Mouse (Mus musculus) embryonic facial prominence, embryonic 13.5 days (tissue): ENCODE results near the gene Atxn1. TPM values are rescaled to one million over a fixed set of nuclear protein-coding genes. Genes with fewer than 3 reads are reported as not detected.

Experiments used
- ATAC-seq: fragments of 200-750 bp; cut with Nextera tagmentation; 2 replicates; pipeline ENCODE4 v1.8.0; 2017; ENCODE audit warnings: low read depth; ENCODE audit not compliant: insufficient number of reproducible peaks, insufficient read depth, low FRiP score, low TSS enrichment
- H3K27ac ChIP-seq: fragments of 300-500 bp; sonication (generic); 2 replicates; pipeline ENCODE4 v1.5.1; 2015; ENCODE audit warnings: moderate library complexity, mild to moderate bottlenecking, inconsistent platforms
- H3K27me3 ChIP-seq: fragments of 300-500 bp; sonication (generic); 2 replicates; pipeline ENCODE4 v1.6.1; 2015; ENCODE audit warnings: mild to moderate bottlenecking, inconsistent platforms
- H3K36me3 ChIP-seq: fragments of 300-500 bp; sonication (generic); 2 replicates; pipeline ENCODE4 v1.6.1; 2015; ENCODE audit warnings: mild to moderate bottlenecking, inconsistent platforms
- H3K4me1 ChIP-seq: fragments of 300-500 bp; sonication (generic); 2 replicates; pipeline ENCODE4 v1.6.1; 2015; ENCODE audit warnings: inconsistent platforms
- H3K4me2 ChIP-seq: fragments of 300-500 bp; sonication (generic); 2 replicates; pipeline ENCODE4 v1.6.1; 2015; ENCODE audit warnings: moderate library complexity, mild to moderate bottlenecking, inconsistent platforms
- H3K4me3 ChIP-seq: fragments of 300-500 bp; sonication (generic); 2 replicates; pipeline ENCODE4 v1.5.1; 2015; ENCODE audit warnings: mild to moderate bottlenecking, inconsistent platforms
- H3K9ac ChIP-seq: fragments of 300-500 bp; sonication (generic); 2 replicates; pipeline ENCODE4 v1.6.1; 2015; ENCODE audit warnings: mild to moderate bottlenecking, inconsistent platforms
- H3K9me3 ChIP-seq: fragments of 300-500 bp; sonication (generic); 2 replicates; pipeline ENCODE4 v1.6.1; 2016; ENCODE audit warnings: inconsistent platforms
- WGBS: fragments of 180-500 bp; shearing (Covaris S2); methylation state at CpG from one replicate; pipeline ENCODE4 v1.1.7; 2015; ENCODE audit warnings: mixed read lengths; 5-methylcytosine and 5-hydroxymethylcytosine counted together
- polyA plus RNA-seq: library from polyadenylated mRNA; unstranded; fragments of >200 nt; fragmentation: Nextera tagmentation; extraction: Ambion mirVana; gene quantifications from 2 replicates; pipeline ENCODE4 v1.2.1, GENCODE M21; 2015

The Atxn1 gene
- polyA plus RNA-seq, 1 experiment from 2014 or later, result 5.5 TPM

- WGBS, result 32% methylated on average over 1 of the region's 1 CpGs
- Histone ChIP-seq H3K4me3 (no peak overlapping the region), H3K9ac (no peak overlapping the region), H3K4me1 (peaks cover 11% of the 10 kb centered on the region), H3K36me3 (no peaks in the 10 kb centered on the region), H3K4me2 (no peak overlapping the region), H3K9me3 (no peaks in the 10 kb centered on the region; the same call in 1 of the 2 replicates), H3K27me3 (no peaks in the 10 kb centered on the region), H3K27ac (no peak overlapping the region)
- ATAC-seq, result no peak
These were observed 148.1 kb downstream of the Atxn1 start for GRCm38 (mm10) chr13:45816670-45817069.

- Histone ChIP-seq H3K9ac (no peak overlapping the region), H3K4me1 (peaks cover 30% of the 10 kb centered on the region), H3K4me3 (no peak overlapping the region), H3K9me3 (no peaks in the 10 kb centered on the region; the same call in 1 of the 2 replicates), H3K36me3 (no peaks in the 10 kb centered on the region), H3K27me3 (no peaks in the 10 kb centered on the region), H3K4me2 (no peak overlapping the region), H3K27ac (no peak overlapping the region)
- no peak for ATAC-seq
- 53% methylated on average over 16 of the region's 16 CpGs for WGBS
These were observed 154.9 kb downstream of the Atxn1 start for GRCm38 (mm10) chr13:45809777-45810410.

GRCm38 (mm10) chr13:45807593-45808043 lies 157.2 kb downstream of the Atxn1 start:
- no peak for ATAC-seq
- H3K4me1 ChIP-seq, result peaks cover 30% of the 10 kb centered on the region
- H3K27ac ChIP-seq, result no peak overlapping the region; the same call in 1 of the 2 replicates
- no peaks in the 10 kb centered on the region for H3K36me3 ChIP-seq
- no peaks in the 10 kb centered on the region for H3K27me3 ChIP-seq
- H3K9me3 ChIP-seq, result no peaks in the 10 kb centered on the region; the same call in 1 of the 2 replicates
- no peak overlapping the region for H3K9ac ChIP-seq
- peak overlapping the region; percentile 28 for H3K4me3 ChIP-seq
- 17% methylated on average over 18 of the region's 18 CpGs for WGBS
- peak overlapping the region; percentile 57 for H3K4me2 ChIP-seq

DNA sequence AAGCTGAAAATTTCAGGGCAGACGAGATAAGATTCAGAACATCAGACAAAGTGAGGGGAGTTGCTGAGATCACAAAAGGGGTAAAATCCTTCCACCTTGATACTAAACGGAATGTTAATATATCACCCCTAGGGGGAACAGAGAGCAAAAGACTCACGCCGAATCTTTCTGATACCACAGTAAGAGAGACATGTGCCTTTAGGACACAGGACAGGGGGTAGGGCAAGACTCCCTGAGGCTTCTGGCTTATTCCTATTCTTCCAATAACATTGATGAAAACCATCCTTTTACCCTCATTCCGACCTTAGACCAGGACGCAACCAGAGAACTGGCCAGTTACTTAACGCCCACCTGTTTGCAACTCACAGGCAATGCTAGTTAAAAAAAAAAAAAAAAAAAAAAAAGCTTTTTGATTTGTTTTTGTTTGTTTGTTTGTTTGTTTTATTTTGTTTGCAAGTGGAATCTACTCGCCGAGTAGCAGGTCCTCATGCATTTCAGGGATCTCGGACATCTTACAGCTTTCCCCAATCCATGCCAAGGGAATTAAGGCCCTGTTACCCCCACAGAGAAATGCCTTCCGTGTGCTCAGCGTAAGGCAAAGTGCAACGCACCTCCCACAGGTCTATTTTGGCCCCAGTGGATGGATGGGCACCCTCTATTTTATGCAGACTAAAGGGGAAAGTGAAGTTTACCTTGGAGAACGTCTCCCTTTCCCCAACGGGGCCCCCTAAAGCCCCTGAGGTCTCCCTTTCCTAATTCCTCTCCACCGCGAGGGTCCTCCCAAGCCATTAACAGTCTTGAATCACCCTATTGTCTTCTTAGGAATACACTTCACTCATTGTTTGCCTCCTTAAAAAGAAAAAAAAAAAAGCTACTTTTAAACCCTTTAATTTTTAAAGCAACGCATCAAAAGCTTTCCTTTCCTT lies 157.9 kb downstream of the Atxn1 start:
- 36% methylated on average over 18 of the region's 18 CpGs for WGBS
- Histone ChIP-seq H3K9ac (no peak overlapping the region), H3K27ac (no peak overlapping the region; the same call in 1 of the 2 replicates), H3K4me2 (peak overlapping the region; percentile 57), H3K4me1 (peaks cover 30% of the 10 kb centered on the region), H3K4me3 (peak overlapping the region; percentile 28), H3K9me3 (no peaks in the 10 kb centered on the region; the same call in 1 of the 2 replicates), H3K36me3 (no peaks in the 10 kb centered on the region), H3K27me3 (no peaks in the 10 kb centered on the region)
- ATAC-seq, result no peak

DNA sequence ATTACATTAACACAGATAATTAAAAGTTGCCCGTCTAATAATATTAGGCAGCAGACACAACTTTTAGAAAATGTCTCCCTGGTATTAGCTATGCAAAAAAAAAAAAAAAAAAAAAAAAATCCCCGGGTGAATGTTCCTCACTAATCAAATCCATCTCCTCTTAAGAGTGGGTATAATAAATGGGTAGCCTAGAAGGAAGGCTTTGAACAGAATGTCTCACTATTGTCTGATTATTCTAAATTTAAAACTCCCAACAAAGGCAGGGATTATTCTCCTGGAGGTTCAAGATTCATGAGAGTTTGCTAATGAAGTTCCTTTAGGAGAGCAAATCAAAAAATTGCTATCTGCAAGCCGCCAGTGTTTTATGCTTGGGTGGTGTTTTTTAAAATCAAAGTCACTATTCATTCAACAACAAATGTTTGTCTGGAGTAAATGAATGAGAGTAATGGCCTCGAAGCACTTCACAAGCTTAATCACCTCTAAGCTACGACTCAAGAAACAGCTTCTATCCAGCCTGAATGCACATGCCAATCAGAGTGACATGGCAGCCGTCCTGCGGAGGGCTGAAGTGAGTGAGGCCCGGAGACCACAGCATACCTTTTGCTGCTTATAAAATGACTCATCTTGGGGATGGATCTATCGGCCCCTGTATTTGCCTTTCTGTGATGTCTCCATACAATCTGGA lies 158.8 kb downstream of the Atxn1 start:
- Histone ChIP-seq H3K27me3 (no peaks in the 10 kb centered on the region), H3K4me2 (no peak overlapping the region), H3K36me3 (no peaks in the 10 kb centered on the region), H3K4me1 (peaks cover 30% of the 10 kb centered on the region), H3K4me3 (no peak overlapping the region), H3K27ac (no peak overlapping the region), H3K9ac (no peak overlapping the region), H3K9me3 (no peaks in the 10 kb centered on the region)
- no peak for ATAC-seq
- 33% methylated on average over 9 of the region's 9 CpGs for WGBS

GRCm38 (mm10) chr13:45802620-45803410 lies 162.0 kb downstream of the Atxn1 start:
- H3K4me1 ChIP-seq, result peaks cover 15% of the 10 kb centered on the region
- H3K9me3 ChIP-seq, result no peaks in the 10 kb centered on the region
- no peaks in the 10 kb centered on the region for H3K36me3 ChIP-seq
- no peak for ATAC-seq
- H3K27me3 ChIP-seq, result no peaks in the 10 kb centered on the region
- no peak overlapping the region for H3K4me2 ChIP-seq
- WGBS, result 88% methylated on average over 15 of the region's 15 CpGs
- H3K9ac ChIP-seq, result no peak overlapping the region
- no peak overlapping the region for H3K27ac ChIP-seq
- no peak overlapping the region for H3K4me3 ChIP-seq

GRCm38 (mm10) chr13:45798248-45798647 lies 166.6 kb downstream of the Atxn1 start:
- WGBS, result 89% methylated on average over 4 of the region's 4 CpGs
- no peaks in the 10 kb centered on the region for H3K27me3 ChIP-seq

DNA sequence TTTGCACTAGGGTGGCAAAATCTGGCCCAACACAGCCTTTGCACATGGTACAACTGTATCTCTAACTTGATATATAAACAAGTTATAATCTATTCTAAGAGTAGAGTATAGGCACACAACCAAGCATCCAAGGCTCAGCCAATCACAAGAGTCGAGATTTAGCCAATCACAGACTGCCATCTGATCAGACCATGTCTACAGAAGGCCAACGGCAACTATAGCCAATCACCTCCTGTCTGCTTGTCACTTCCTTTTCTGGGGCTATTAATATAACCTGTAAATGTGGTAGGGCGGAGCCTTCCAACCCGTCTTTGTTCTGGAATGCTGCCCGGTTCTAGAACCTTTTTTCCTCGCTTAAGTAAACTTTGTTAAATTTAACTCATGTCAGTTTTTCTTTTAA lies 167.1 kb downstream of the Atxn1 start:
- Histone ChIP-seq H3K9ac (no peak overlapping the region), H3K4me2 (no peak overlapping the region), H3K4me3 (no peak overlapping the region), H3K36me3 (peaks cover 9% of the 10 kb centered on the region), H3K27ac (no peak overlapping the region), H3K9me3 (no peaks in the 10 kb centered on the region), H3K4me1 (no peaks in the 10 kb centered on the region), H3K27me3 (no peaks in the 10 kb centered on the region)
- ATAC-seq, result no peak
- WGBS, result 86% methylated on average over 6 of the region's 6 CpGs

More at GRCm38 (mm10) chr13:45798248-45798647, 166.6 kb downstream of the Atxn1 start:
- H3K4me3 ChIP-seq, result no peak overlapping the region
- peaks cover 9% of the 10 kb centered on the region for H3K36me3 ChIP-seq
- ATAC-seq, result no peak
- H3K4me2 ChIP-seq, result no peak overlapping the region
- no peak overlapping the region for H3K9ac ChIP-seq
- no peaks in the 10 kb centered on the region for H3K9me3 ChIP-seq
- H3K4me1 ChIP-seq, result no peaks in the 10 kb centered on the region
- no peak overlapping the region for H3K27ac ChIP-seq

DNA sequence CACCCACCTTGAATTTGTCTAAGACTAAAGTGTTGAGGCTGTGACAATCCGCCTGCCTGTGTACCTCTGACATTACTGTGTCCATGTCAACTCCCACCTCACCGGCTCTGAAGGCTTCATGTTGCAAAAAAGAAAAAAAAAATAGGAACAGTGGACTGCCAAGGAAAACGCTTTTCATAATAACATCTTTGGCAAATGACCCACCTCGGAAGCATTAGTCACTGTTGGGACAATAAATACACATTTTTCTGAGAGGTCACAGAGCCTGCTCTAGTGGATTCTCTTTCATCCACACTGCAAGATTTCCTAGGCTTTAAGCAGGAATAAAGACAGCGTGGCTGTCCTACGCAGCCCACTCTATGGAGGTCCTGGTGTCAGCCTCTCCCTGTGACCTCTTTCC lies 168.5 kb downstream of the Atxn1 start:
- no peak for ATAC-seq
- WGBS, result 85% methylated on average over 6 of the region's 6 CpGs
- H3K4me1 ChIP-seq, result no peaks in the 10 kb centered on the region

DNA sequence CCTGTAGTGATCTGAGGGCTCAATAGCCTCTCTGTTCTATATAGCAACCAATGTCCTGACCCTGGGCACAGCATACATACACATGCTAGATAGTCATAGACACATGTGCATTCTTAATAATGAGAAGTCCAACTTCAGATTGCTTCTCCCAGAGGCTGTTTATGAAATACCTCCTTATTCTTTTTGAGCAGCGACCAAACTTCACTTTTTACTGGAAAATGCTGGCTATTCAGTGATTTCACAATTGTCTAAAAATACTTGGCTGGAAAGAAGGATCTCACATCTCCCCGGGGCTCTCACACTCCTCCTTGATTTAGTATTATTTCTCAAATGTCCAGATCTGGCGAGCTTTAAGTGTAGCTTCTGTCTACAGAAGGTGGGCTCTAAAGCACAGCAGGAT lies 171.0 kb downstream of the Atxn1 start:
- Histone ChIP-seq H3K27me3 (no peaks in the 10 kb centered on the region), H3K4me2 (no peak overlapping the region), H3K9me3 (no peaks in the 10 kb centered on the region), H3K9ac (no peak overlapping the region), H3K27ac (no peak overlapping the region), H3K4me1 (no peaks in the 10 kb centered on the region), H3K36me3 (peaks cover 9% of the 10 kb centered on the region), H3K4me3 (no peak overlapping the region)
- 82% methylated on average over 3 of the region's 3 CpGs for WGBS
- no peak for ATAC-seq

More for the DNA sequence above, 168.5 kb downstream of the Atxn1 start:
- Histone ChIP-seq H3K4me3 (no peak overlapping the region), H3K9me3 (no peaks in the 10 kb centered on the region), H3K4me2 (no peak overlapping the region), H3K9ac (no peak overlapping the region), H3K27me3 (no peaks in the 10 kb centered on the region), H3K36me3 (peaks cover 9% of the 10 kb centered on the region), H3K27ac (no peak overlapping the region)

DNA sequence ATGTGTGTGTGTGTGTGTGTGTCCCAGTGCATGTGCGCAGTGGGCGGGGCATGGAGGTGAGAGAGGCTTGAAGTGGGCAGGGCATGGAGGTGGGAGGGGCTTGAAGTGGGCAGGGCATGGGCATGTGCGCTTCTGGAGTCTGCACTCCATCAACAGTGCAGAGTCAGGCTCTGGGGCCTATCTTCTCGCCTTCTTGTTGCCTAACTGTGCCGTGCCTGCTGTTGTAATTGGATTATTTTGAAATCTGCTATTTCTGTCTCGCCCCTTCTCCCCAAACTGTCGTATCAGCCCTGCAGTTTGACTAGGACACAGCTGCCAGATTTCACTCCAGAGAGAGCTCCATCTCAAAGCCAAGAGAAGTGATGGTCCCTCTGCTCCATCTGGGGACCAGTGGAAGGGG lies 178.4 kb downstream of the Atxn1 start:
- 0 out of 2 replicates have a peak, but pooled peaks cover 2% of the 10 kb centered on the region for H3K9me3 ChIP-seq
- no peak overlapping the region for H3K4me2 ChIP-seq
- 81% methylated on average over 7 of the region's 7 CpGs for WGBS
- no peak for ATAC-seq
- H3K4me1 ChIP-seq, result 0 out of 2 replicates have a peak, but pooled peaks cover 5% of the 10 kb centered on the region
- H3K27me3 ChIP-seq, result no peaks in the 10 kb centered on the region
- H3K36me3 ChIP-seq, result no peaks in the 10 kb centered on the region
- no peak overlapping the region for H3K27ac ChIP-seq
- no peak overlapping the region for H3K4me3 ChIP-seq
- H3K9ac ChIP-seq, result no peak overlapping the region
